Mouse (Mus musculus) liver, adult 2 months (tissue): Measurements from ENCODE around the gene Wwox. TPM values are rescaled to one million over a fixed set of nuclear protein-coding genes. Genes with fewer than 3 reads are reported as not detected.

Source experiments
- DNase-seq: peaks from one replicate; pipeline ENCODE4 v3.0.0-alpha.2; 2011; ENCODE audit warnings: low read depth, low spot score; ENCODE audit errors: extremely low read depth
- H3K27ac ChIP-seq: fragments of 200-500 bp; replicated peaks from 2 replicates; pipeline ENCODE4 v1.5.1; 2012; ENCODE audit warnings: low read depth, mild to moderate bottlenecking, control low read depth, inconsistent platforms, low read length; ENCODE audit not compliant: insufficient read depth
- H3K27me3 ChIP-seq: fragments of 200-500 bp; 2 replicates; pipeline ENCODE4 v1.6.1; 2012; ENCODE audit warnings: mild to moderate bottlenecking, moderate library complexity, low read length, inconsistent platforms; ENCODE audit not compliant: control insufficient read depth, insufficient read depth
- H3K36me3 ChIP-seq: fragments of 200-500 bp; 2 replicates; pipeline ENCODE4 v1.6.1; 2012; ENCODE audit warnings: low read length, inconsistent platforms; ENCODE audit not compliant: control insufficient read depth, insufficient read depth
- H3K4me1 ChIP-seq: fragments of 200-500 bp; 2 replicates; pipeline ENCODE4 v1.6.1; 2011; ENCODE audit warnings: low read length; ENCODE audit not compliant: control insufficient read depth, insufficient read depth
- H3K4me3 ChIP-seq: fragments of 200-500 bp; 2 replicates; pipeline ENCODE4 v1.5.1; 2011; ENCODE audit warnings: low read depth, mild to moderate bottlenecking, control low read depth, low read length, moderate library complexity; ENCODE audit not compliant: insufficient read depth
- H3K79me2 ChIP-seq: fragments of 200-500 bp; 2 replicates; pipeline ENCODE4 v1.6.1; 2012; ENCODE audit warnings: inconsistent platforms, mild to moderate bottlenecking, low read length, moderate library complexity; ENCODE audit not compliant: control insufficient read depth, insufficient read depth
- H3K9ac ChIP-seq: fragments of 200-500 bp; 2 replicates; pipeline ENCODE4 v1.6.1; 2012; ENCODE audit warnings: low read depth, mild to moderate bottlenecking, control low read depth, inconsistent platforms, low read length
- CTCF ChIP-seq: fragments of 200-500 bp; IDR thresholded peaks from 2 replicates; pipeline ENCODE4 v1.5.1; 2011; ENCODE audit warnings: low read depth, low read length, control low read depth
- POLR2A ChIP-seq: fragments of 200-500 bp; IDR thresholded peaks from 2 replicates; pipeline ENCODE4 v1.6.1; 2011; ENCODE audit warnings: low read length, control low read depth; ENCODE audit not compliant: insufficient read depth; ENCODE audit errors: extremely low read depth
- WGBS: fragments of 180-500 bp; shearing (Covaris S2); methylation state at CpG from one replicate; pipeline ENCODE4 v1.1.7; 2018; 5-methylcytosine and 5-hydroxymethylcytosine counted together
- polyA plus RNA-seq: library from polyadenylated mRNA; depleted of rRNA; stranded (reverse); fragments of >200 nt; gene quantifications from 2 replicates; pipeline ENCODE4 v1.2.3, GENCODE M21; 2012
- total RNA-seq: library from RNA; depleted of rRNA; stranded (reverse); fragments of >200 nt; gene quantifications from 2 replicates; pipeline ENCODE4 v1.2.3, GENCODE M21; 2014

Gene Wwox
- total and polyA plus RNA-seq, 2 experiments: 7.2 to 10.0 TPM

DNA sequence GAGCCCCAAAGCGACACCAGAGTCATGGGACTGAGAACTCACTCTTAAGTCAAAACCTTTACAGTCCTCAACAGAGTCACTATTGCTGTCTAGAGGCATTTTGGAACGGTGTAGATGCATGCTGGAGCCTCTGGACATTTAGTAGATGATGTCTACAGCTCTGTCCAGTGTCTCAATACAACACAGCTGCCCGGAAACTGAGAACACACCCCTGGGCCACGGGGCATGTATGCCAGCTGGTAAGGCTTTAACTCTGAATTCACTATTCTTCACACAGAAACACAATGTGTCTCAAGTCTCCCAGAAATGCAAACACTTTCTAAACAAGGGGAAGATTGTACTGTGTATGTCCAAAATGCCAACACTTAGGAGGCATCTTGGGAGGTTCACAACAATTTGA is 584.6 kb downstream of the Wwox start:
- no peak for TF ChIP-seq CTCF
- Histone ChIP-seq H3K79me2 (no peaks in the 10 kb centered on the region), H3K27me3 (no peaks in the 10 kb centered on the region), H3K4me1 (no peaks in the 10 kb centered on the region), H3K27ac (no peak overlapping the region), H3K36me3 (no peaks in the 10 kb centered on the region), H3K9ac (no peak overlapping the region), H3K4me3 (no peak overlapping the region)
- no peak for DNase-seq
- 92% methylated on average over 4 of the region's 4 CpGs for WGBS

DNA sequence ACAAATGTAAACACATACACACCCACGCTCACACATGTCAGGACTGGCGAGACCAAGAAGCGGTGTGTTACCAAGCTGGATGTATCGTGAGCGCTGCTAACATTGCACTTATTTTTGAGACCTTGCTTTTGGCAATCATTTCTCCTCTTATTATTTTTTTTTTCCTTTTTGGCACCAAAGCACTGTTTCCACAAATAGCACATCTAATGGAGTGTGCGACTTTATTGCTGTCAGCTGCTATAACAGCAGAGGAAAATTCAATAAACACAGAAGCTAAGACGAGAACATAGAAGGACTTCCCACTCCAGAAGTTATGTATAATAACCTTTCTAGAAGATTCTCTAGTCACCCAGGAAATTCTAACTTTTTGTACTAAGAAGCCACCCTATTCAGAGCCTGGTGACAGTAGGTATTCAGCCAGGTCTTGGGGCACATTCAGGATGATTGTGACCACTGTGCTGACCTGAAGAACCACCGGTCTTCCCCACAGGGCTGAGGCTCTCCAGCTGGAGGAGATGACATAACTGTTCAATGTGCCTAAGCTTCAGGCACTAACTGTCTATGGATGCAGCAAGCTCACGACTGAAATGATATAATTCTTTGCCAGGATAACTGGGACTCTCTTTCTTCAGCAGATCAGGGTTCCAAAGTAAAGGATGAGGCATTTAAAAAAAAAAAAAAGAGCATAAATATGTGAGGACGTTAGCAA is 586.1 kb downstream of the Wwox start:
- H3K4me3 ChIP-seq: no peak overlapping the region
- TF ChIP-seq POLR2A: no peak

GRCm38 (mm10) chr8:115026201-115026600 is 586.7 kb downstream of the Wwox start:
- Histone ChIP-seq H3K9ac (no peak overlapping the region), H3K79me2 (no peaks in the 10 kb centered on the region), H3K4me1 (no peaks in the 10 kb centered on the region), H3K4me3 (no peak overlapping the region), H3K27ac (no peak overlapping the region), H3K27me3 (no peaks in the 10 kb centered on the region), H3K36me3 (no peaks in the 10 kb centered on the region)
- no peak for TF ChIP-seq POLR2A
- 91% methylated on average over 7 of the region's 7 CpGs for WGBS
- no peak for DNase-seq

More for the DNA sequence above, 586.1 kb downstream of the Wwox start:
- DNase-seq: no peak
- Histone ChIP-seq H3K4me1 (no peaks in the 10 kb centered on the region), H3K79me2 (no peaks in the 10 kb centered on the region), H3K9ac (no peak overlapping the region), H3K27ac (no peak overlapping the region), H3K27me3 (no peaks in the 10 kb centered on the region), H3K36me3 (no peaks in the 10 kb centered on the region)
- 81% methylated on average over 10 of the region's 10 CpGs for WGBS

GRCm38 (mm10) chr8:115033194-115033593 is 593.7 kb downstream of the Wwox start:
- Histone ChIP-seq H3K9ac (no peak overlapping the region), H3K27me3 (no peaks in the 10 kb centered on the region), H3K4me3 (no peak overlapping the region), H3K4me1 (no peaks in the 10 kb centered on the region), H3K36me3 (no peaks in the 10 kb centered on the region), H3K79me2 (no peaks in the 10 kb centered on the region), H3K27ac (no peak overlapping the region)
- TF ChIP-seq CTCF: no peak
- TF ChIP-seq POLR2A: no peak
- DNase-seq: no peak
- 87% methylated on average over 1 of the region's 1 CpGs for WGBS

- Histone ChIP-seq H3K27ac (no peak overlapping the region), H3K79me2 (no peaks in the 10 kb centered on the region), H3K27me3 (no peaks in the 10 kb centered on the region), H3K9ac (no peak overlapping the region), H3K36me3 (no peaks in the 10 kb centered on the region), H3K4me3 (no peak overlapping the region), H3K4me1 (no peaks in the 10 kb centered on the region)
- no peak for DNase-seq
- TF ChIP-seq POLR2A (no peak), CTCF (no peak)
- WGBS: 94% methylated on average over 9 of the region's 9 CpGs
Measured at GRCm38 (mm10) chr8:115036016-115036415, 596.6 kb downstream of the Wwox start.

DNA sequence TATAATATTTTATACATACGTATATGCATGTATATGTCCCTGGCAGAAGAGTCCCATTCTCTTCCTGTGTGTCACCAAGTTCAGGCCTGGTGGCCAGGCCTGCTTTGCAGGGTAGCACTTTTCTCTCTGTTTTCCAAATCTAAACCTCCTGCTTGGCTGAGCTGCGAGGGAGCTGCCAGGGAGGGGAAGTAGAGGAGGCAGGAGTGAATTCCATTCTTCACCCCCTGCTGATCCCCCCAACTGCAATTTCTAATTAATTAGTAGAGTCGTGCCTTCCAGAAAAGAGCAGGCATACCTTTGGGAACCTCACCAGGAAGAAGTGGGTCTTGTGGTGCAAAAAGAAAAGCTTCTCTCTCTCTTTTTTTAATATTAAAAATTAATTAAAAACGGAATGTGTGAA is 599.0 kb downstream of the Wwox start:
- Histone ChIP-seq H3K79me2 (no peaks in the 10 kb centered on the region), H3K9ac (no peak overlapping the region), H3K4me1 (no peaks in the 10 kb centered on the region), H3K27me3 (no peaks in the 10 kb centered on the region), H3K27ac (no peak overlapping the region), H3K36me3 (no peaks in the 10 kb centered on the region), H3K4me3 (no peak overlapping the region)
- WGBS: 73% methylated on average over 4 of the region's 4 CpGs
- no peak for TF ChIP-seq POLR2A
- no peak for TF ChIP-seq CTCF
- DNase-seq: no peak
